Mouse (Mus musculus) lung, adult 2 months (tissue): ENCODE results near the gene Alpl. TPM values are rescaled to one million over a fixed set of nuclear protein-coding genes. Genes with fewer than 3 reads are reported as not detected.

Source experiments
- DNase-seq: peaks from one replicate; pipeline ENCODE4 v3.0.0; 2022
- H3K4me1 ChIP-seq: fragments of 200-500 bp; 2 replicates; pipeline ENCODE4 v1.6.1; 2011; ENCODE audit warnings: low read length; ENCODE audit not compliant: control insufficient read depth, insufficient read depth
- H3K4me3 ChIP-seq: fragments of 200-500 bp; replicated peaks from 2 replicates; pipeline ENCODE3; 2011; ENCODE audit warnings: low read depth, mild to moderate bottlenecking, control low read depth, low read length; ENCODE audit errors: extremely low read depth
- CTCF ChIP-seq: fragments of 200-500 bp; IDR thresholded peaks from 2 replicates; pipeline ENCODE4 v1.5.1; 2011; ENCODE audit warnings: mild to moderate bottlenecking, low read length, control low read depth; ENCODE audit not compliant: insufficient read depth
- POLR2A ChIP-seq: fragments of 200-500 bp; IDR thresholded peaks from 2 replicates; pipeline ENCODE4 v1.6.1; 2011; ENCODE audit warnings: low read depth, mild to moderate bottlenecking, control low read depth, low read length, borderline replicate concordance; ENCODE audit errors: extremely low read depth
- WGBS: fragments of 180-500 bp; shearing (Covaris S2); methylation state at CpG from one replicate; pipeline ENCODE4 v1.1.7; 2018; 5-methylcytosine and 5-hydroxymethylcytosine counted together
- polyA plus RNA-seq: library from polyadenylated mRNA; depleted of rRNA; stranded (reverse); fragments of >200 nt; gene quantifications from 2 replicates; pipeline ENCODE4 v1.2.3, GENCODE M21; 2012

Alpl gene
- polyA plus RNA-seq, 1 experiment = 5.4 TPM

DNA sequence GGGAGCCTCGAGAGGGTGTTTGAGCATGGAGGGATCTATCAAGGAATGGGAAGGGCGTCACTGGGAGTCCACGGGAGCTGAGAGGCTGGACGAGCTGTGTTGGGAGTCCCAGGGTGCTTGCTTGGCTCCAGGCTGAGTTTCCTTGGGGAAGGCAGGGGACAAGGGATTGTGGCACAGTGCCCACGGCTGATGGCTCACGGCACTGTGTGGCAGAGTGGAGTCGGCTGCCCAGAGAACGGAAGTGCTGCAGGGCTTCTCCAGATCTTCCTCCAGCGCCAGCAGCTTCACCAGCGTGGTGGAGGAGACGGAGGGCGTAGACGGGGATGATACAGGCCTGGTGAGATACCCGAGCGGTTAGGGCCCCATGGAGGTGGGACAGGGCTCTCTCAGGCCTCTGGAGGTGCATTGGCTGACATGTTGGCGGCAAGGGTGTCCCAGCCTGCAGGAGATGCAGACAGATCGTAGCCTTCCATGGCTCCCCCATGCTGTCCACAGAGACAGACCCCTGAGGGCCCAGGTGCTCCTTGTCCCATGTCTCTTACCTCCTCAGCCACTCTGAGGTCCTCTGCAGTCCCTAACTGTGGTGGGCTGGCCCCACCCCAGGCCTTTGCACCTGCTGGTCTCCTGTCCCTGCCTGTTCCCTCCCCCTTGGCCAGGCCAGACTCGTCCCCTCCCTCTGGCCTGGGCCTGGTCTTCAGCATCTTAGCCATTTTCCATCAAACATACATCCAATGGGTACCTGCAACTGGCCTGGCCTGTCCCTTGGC is 69.3 kb downstream of the Alpl start:
- WGBS = 78% methylated on average over 18 of the region's 18 CpGs
- H3K4me3 ChIP-seq = no peak overlapping the region
- TF ChIP-seq CTCF (no peak), POLR2A (no peak)
- DNase-seq = no peak
- H3K4me1 ChIP-seq = no peaks in the 10 kb centered on the region

DNA sequence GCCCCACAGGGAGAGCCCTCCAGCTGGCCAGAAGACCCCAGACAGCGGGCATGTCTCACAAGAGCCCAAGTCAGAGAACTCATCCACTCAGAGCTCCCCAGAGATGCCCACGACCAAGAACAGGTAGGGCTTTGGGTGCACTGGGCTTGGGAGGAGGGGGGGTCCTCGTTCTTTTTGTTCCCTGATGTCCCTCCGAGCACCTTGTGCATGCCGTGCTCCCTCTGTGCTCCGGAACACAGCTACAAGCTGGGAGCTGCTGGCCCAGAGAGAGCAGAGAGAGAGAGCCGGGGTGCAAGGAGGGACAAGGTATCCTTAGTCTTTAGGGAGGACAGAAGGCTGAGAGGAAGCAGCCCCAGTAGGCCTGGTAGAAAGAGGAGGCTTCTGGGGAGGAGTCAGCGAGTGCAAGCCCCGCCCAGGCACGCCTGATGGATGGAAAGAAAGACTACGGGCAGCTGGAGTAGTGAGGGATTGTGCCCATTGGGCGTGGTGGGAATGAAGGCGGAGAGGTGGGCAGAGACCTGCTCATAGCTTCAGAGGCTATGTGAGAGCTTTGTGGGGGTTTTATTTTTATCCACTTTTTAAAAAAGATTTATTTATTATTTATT is 70.5 kb downstream of the Alpl start:
- TF ChIP-seq POLR2A = no peak
- TF ChIP-seq CTCF = no peak
- Histone ChIP-seq H3K4me3 (no peak overlapping the region), H3K4me1 (no peaks in the 10 kb centered on the region)
- 79% methylated on average over 13 of the region's 13 CpGs for WGBS
- no peak for DNase-seq

DNA sequence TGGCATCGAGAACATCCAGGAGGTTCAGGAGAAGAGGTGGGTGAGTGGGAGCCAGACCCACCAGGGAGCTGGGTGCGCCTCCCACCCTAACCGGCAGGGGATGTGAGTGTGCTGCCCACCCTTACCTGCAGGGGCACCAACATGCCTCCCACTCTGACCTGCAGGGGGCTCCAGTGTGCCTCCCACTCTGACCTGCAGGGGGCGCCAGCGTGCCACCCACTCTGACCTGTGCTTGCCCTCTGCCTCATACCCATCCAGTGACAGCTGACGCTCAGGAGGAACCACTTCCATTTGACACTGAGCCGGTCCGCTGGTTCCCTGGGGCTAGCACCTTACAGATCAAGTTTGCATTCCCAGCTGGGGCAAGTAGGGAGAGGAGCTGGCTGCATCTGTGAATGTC is 71.4 kb downstream of the Alpl start:
- no peak overlapping the region for H3K4me3 ChIP-seq
- DNase-seq = peak; percentile 55
- 47% methylated on average over 8 of the region's 8 CpGs for WGBS
- TF ChIP-seq POLR2A = no peak
- peak; percentile 66 for TF ChIP-seq CTCF
- no peaks in the 10 kb centered on the region for H3K4me1 ChIP-seq

DNA sequence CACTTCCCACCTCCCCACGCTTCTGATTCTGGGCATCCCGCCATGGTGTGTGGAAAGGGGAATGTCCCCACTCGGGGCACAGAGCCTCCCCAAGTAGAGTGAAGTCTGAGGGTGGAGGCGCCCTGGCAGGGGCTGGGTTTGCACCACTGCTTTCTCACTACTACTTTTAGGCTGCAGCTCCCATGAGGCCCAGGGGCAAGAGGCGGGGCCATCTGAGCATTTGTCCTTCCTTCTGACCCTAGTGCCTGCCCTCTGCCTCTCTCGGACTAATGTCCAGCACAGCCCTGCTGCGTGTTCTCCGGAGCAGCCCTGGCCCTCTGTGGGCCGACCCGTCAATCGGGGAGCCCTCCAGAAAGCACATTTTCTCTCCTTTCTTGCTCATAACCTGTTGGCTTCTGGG is 72.0 kb downstream of the Alpl start:
- no peak overlapping the region for H3K4me3 ChIP-seq
- TF ChIP-seq CTCF (no peak), POLR2A (no peak)
- DNase-seq = no peak
- no peaks in the 10 kb centered on the region for H3K4me1 ChIP-seq
- WGBS = 47% methylated on average over 11 of the region's 11 CpGs

DNA sequence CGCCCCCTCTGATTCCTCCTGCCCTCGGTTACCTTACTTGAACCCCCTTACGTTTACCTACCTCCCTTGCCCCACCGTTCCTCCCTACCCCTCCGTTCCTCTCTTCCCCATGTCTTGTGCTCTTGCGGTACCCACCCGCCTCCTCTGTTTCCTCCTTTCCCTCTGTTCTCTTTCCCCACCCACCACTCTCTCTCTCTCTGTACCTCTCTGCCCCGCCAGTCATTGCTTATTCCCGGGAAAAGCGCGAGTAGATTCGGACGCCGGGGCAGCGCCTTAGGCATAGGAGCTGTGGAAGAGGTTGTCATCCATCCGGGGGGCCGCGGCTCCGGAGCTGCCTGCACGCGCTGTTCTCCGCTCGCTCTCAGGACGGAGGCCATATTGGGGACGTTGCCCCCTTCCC is 72.7 kb downstream of the Alpl start:
- H3K4me3 ChIP-seq = no peak overlapping the region
- H3K4me1 ChIP-seq = no peaks in the 10 kb centered on the region
- 37% methylated on average over 25 of the region's 25 CpGs for WGBS
- no peak for DNase-seq
- TF ChIP-seq POLR2A (no peak), CTCF (no peak)

DNA sequence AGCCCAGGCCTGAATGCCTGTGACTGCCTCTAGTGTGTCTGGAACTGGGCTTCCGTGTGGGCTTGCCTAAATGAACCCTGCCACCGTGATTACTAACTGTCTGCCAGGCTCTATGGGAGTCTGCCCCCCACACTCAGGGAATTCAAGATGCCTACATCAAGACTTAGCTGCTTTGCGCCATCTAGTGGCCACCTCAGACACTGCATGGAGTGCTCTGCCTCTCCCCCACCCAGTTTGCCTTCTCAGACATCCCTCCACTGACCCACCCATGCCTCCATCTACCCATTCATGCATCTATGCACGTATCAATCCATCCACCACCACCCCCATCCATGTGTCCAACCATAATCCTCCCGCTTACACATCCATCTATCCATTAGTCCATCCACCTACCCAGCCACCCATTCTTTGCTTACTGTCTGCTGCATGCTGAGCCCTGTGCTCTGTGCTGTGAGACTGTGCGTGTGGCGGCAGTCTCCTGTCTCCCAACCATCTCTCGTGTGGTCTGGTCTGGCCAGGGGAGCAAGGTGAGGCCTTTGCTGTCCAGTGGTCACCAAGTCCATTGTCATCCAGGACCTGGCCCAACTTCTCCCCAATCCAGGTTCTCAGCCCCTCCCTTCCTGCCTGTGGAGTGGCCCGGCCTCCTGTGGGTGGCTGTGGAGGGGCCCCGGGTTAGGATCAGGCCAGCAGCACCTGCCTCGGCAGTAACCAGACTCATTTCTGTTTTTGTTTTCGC is 73.3 kb downstream of the Alpl start:
- peak; percentile 74 for DNase-seq
- H3K4me1 ChIP-seq = no peaks in the 10 kb centered on the region
- WGBS = 23% methylated on average over 12 of the region's 12 CpGs
- H3K4me3 ChIP-seq = no peak overlapping the region
- TF ChIP-seq POLR2A (no peak), CTCF (peak; percentile 97)

DNA sequence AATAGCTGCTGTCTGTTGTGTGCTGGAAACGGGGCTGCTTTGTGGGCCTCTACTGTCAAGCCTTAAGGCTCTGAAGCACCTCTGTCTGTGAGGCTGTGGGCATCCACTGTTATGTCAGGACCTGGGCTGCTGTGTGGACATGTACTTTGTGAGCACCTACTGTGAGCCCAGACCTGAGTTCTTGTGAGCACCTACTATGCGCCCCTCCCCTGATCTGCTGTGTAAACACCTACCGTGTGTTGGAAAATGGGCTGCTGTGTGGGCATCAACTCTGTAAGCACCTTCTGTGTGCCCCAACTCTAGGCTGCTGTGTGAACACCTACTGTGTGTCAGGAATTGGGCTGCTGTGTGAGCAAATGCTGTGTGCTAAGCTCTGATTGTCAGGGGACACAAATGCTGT is 74.0 kb downstream of the Alpl start:
- TF ChIP-seq POLR2A (no peak), CTCF (no peak)
- 82% methylated on average over 3 of the region's 3 CpGs for WGBS
- DNase-seq = no peak
- H3K4me1 ChIP-seq = no peaks in the 10 kb centered on the region
- H3K4me3 ChIP-seq = no peak overlapping the region

DNA sequence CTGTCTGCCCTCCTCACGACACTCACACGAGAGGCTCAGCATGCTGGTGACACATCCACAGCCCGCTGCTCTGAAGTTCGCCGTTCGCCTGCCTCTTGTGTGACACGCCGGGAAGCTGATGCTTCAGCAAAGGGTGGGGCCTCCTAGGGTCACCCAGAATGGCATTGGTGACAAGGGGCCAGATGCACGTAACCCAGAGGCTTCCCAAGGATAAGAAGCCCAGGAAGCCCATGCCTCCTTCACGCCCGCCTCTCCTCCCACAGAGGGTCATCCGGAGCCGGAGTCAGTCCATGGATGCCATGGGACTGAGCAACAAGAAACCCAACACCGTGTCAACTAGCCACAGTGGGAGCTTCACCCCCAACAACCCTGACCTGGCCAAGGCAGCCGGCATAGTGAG is 74.6 kb downstream of the Alpl start:
- 91% methylated on average over 15 of the region's 15 CpGs for WGBS
- no peak for DNase-seq
- TF ChIP-seq POLR2A (no peak), CTCF (no peak)
- Histone ChIP-seq H3K4me1 (no peaks in the 10 kb centered on the region), H3K4me3 (no peak overlapping the region)

DNA sequence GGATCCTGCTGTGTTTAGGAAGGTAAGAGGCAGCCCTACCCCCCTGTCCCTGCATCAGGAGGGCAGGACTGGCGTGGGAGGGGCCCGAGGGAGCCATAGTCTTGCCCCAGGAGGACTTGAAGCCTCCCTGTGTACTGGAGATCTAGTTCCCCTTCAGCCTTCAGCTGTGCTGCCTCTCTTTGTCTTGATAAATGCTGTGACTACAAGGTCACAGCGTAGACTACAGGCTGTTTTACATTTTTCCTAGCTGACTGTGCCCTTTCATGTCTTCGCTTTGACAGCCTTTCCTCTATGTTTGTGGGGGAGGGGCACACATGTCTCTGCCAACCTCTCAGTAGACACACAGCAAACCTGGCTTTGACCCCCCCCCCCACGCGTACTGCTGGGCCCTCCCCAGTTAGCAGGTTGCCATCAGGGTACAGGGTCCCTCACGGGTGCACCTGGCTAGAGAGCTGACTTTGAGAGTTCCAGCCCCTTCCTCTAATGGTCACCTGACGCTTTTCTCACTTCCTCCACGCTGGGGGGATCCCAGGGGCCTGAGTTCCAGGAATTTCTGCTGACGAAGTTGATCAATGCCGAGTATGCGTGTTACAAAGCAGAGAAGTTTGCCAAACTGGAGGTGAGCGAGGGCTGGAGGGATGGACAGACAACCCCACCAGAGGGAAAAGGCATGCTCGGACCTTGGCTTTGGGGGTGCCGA is 76.7 kb downstream of the Alpl start:
- Histone ChIP-seq H3K4me3 (no peak overlapping the region), H3K4me1 (no peaks in the 10 kb centered on the region)
- no peak for DNase-seq
- WGBS = 39% methylated on average over 15 of the region's 15 CpGs
- no peak for TF ChIP-seq POLR2A
- TF ChIP-seq CTCF = no peak

DNA sequence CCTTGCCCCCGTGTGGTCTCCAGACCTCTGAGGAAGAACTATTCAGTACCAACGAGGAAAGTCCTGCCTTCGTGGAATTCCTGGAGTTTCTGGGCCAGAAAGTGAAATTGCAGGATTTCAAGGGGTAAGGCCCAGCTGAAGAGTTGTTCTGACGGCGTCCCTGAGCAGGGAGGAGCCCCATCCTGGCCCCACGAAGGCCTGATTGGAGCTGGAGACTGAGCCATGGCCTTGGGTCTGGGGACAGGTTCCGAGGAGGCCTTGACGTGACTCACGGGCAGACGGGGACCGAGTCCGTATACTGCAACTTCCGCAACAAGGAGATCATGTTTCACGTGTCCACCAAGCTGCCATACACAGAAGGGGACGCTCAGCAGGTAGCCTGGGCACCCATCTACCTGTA is 78.5 kb downstream of the Alpl start:
- DNase-seq = no peak
- Histone ChIP-seq H3K4me3 (no peak overlapping the region), H3K4me1 (peaks cover 4% of the 10 kb centered on the region; the same call in 1 of the 2 replicates)
- WGBS = 69% methylated on average over 15 of the region's 15 CpGs
- TF ChIP-seq POLR2A (no peak), CTCF (no peak)
